Mouse (Mus musculus) layer of hippocampus, adult 8-10 months (tissue): ENCODE data around the gene Necap1. TPM values are rescaled to one million over a fixed set of nuclear protein-coding genes. Genes with fewer than 3 reads are reported as not detected.

Source experiments
- DNase-seq, 2 experiments: peaks; one replicate each; pipeline ENCODE4 v3.0.0; 2022; ENCODE audit warnings: low spot score in 2 of 2
- total RNA-seq, 4 experiments: library from RNA; stranded (reverse); gene quantifications; 2 replicates each; pipeline ENCODE4 v1.2.4; 2022

The Necap1 gene
- 100 to 1,000 TPM; 186 to 214 (median 206) TPM for total RNA-seq

DNA sequence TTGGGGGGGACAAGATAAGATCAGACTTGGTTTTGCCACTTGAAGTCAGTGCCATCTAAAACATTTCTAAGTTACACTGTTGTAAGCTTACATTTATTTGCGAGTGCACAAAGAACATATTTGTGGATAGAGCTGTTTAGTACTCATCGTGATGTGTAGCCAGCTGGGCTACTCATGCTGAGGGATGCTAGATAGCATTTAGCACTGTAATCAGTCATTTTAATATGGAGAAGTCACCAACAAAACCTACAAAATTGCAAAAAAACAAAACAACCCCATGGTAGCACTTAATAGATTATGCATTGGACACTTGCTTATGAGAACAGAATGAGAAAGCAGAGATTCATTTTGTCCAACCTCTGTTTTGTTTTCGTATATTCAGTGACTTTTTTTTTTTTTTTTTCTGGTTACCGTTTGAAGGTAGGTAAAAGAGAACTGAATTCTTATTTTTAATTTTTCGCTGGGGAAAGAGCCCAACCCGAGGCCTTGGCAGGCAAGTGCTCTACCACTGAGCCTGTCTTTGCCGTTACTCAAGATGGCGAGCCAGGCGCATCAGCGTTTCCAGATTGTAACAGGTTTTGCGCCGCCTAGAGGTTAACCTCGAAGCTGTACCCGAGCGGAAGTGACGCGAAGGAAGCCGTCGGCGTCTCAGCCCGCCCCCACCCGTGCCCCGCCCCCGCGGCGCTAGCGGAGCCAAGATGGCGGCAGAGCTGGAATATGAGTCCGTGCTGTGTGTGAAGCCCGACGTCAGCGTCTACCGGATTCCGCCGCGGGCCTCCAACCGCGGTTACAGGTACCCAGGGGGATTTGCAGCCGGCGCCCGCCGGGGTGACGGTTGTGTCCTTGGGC lies at the start of gene Necap1:
Gene Necap1 (plus strand): TSS at position 604 of the 849 bp plus-strand sequence.
- peak; percentile 96 to 99 for DNase-seq

DNA sequence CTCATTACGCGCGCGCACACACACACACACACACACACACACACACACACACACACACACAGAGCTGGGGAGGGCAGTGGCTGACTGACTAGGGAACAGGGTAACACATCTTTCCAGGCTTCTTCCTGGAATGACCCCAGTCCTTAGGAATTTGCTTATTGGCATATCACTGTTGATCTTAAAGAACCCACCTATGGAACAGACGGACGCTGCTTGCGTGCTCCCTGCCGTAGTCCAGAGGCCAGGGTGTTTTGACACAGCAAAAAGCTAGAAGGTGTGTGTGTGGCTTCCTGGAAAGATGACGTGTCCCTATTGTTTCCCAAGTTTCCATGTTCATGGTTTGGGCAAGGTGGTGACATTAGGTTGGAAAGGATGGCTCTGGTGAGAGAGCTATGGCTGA lies 49.1 kb upstream of the Necap1 start:
- no peak for DNase-seq

DNA sequence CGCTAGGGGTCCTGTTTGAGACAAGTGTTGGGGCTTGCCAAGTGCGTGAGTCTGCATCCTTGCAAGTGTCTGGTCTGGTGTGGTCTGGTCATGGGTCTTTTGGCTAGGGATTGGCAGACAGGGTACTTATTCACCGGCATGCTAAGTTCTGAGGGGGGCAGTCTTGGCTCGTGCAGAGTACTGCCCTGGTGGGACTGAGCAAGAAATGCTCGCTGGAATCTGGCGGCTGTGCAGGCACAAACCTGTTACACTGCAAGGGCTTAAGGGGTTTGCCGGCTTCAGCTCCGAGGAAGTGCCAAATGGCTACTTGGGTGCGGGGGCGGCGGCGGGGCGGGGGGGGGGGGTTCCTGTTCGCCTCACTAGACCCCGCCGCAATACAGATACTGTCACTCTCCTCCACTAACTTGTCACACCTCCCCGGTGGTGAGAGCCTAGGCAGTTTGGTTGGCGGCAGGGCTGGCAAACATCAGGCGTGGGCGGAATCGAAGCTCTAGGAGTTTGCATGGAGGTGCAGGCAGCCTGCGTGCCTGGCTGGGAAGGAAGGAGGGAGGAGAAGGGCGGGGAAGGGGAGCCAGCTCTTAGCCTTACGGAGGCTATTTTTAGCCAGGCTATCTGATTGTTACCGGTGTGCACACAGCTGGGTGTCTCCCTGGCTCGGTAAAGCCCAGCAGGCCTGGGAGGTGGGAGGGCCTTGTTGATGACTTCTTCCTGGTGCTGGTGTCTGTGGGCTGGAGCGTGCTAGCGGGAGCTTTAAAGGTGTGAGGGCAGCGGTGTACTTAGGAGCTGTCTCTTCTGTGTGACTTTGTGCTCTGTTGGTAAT lies 48.1 kb upstream of the Necap1 start:
- peak; percentile 80 to 81 for DNase-seq

DNA sequence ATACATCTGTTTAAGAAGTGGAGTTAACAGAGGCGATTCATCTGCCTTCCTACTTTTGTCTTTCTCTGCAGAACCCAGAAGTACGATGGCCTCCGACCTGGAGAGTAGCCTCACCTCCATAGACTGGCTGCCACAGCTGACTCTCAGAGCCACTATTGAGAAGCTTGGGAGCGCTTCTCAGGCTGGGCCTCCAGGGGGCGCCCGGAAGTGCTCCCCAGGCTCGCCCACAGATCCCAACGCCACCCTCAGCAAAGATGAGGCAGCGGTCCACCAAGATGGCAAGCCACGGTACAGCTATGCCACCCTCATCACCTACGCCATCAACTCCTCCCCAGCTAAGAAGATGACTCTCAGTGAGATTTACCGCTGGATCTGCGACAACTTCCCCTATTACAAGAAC lies 46.2 kb upstream of the Necap1 start:
- no peak for DNase-seq

DNA sequence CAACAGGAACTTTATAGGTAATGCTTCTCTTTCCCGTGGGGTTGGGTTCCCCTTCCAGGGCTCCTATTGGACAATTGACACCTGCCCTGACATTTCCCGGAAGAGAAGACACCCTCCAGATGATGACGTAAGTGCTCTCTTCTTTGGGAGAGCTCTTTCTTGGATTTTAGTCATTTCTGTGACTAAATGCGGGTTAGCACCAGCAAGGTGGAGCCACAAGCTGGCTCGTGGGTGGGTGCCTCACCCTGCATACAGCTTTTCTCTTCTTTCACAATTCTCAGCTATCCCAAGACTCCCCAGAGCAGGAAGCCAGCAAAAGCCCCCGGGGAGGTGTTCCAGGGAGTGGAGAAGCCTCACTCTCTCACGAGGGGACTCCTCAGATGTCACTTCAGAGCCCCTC lies 41.4 kb upstream of the Necap1 start:
- DNase-seq: no peak

DNA sequence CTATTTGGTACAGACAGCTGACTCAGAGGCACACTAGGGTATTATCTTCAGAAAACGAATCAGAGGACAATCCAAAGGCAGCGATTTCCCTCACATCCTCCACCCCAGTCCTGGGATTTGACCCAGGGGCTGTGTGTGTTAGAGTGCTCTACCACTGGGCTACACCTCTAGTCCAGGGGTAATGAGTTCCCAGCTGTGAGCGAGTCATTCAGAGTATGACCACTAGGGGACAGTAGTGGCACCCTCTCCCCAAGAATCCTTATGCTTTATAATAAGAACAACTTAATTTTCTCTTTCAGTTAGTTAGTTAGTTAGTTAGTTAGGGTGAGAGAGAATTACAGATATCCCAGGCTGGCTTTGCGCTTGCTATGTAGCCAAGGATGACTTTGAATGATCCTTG lies 39.9 kb upstream of the Necap1 start:
- DNase-seq: peak in 1 of 2 experiments; percentile 34

DNA sequence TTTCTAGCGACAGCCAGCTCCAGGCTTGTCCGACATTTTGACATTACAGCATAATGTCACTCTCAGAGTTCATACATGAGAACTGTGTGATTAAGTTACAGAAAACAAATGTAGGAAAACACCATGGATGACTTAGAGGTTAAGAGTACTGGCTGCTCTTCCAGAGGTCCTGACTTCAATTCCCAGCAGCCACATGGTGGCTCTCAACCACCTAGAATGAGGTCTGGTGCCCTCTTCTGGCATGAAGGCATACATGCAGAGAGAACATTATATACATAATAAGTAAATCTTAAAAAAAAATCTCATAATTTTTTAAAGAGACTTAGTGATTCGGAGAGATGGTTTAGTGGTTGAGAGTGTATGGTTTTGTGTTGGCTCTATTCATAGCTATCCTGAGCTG lies 37.3 kb upstream of the Necap1 start:
- DNase-seq: no peak

DNA sequence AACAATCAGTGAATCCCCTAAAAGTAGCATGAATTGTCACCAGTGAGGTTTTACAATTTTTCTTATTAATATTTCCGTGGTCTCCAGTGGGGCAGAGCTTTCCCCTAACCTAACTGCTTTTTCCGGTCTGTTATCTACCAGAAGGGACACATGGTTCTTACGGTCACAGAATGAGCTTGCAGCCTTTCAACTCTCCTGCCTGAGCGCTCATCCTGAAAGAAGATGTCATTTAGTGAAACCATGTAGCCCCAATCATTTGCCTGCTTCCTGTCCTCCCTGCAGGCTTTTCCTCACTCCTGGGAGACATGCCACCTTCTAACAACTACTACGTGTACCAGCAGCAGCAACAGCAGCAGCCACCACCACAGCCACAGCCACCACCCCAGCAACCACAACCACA lies 36.7 kb upstream of the Necap1 start:
- DNase-seq: no peak

DNA sequence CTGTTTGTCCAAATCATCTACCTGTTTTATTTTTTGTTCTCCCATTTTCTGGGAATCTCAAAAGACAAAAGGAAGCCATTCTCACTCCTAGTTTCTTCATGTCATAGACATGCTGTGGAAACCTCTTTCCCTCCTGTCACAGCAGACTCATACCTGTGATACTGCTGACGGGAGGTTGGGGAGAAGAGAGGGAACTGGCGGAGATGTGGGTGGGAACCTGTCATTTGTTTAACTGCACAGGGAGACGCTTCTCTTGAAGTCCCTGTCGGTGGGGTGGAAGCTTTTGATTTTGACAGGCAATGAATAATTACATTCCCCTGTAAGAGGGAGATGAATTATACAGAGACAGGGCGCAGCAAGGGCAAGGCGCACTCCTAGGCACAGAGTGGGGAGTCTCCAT lies 30.5 kb upstream of the Necap1 start:
- no peak for DNase-seq

DNA sequence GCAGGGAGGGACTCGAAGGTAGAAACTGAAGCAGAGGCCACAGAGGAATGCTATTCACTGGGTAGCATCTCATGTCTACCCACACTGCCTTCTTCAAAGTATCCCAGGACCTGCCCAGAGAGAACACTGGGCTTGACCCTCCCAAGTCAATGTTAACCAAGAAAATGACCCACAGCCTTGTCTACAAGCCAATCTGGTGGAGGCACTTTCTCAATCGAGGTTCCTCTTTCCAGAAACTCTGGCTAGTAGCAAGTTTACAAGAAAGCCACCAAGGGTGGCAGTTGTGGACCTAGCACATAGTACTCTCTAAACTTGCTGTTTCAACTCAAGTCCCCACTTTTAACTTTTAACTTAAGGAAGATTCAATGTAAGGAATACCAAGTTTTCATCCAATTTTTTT lies 21.6 kb upstream of the Necap1 start:
- DNase-seq: no peak

DNA sequence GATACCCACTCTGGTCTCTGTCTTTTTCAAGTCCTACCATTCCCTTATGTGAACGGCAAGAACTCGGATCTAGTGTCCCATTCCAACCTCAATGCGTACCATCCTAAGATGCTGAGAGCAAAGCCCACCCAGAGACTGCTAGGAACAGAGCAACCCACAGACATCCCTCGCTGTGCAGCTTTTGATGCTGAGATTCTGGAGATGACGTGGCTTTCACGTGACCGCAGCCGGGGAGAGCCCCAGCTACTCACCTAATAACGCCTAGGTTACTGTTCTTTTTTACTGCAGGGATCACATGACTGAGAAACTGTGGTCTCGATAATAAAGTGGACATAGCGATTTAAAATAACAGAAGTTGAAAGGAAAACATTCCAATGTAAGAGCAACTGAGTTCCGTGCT lies 19.7 kb upstream of the Necap1 start:
- no peak for DNase-seq

DNA sequence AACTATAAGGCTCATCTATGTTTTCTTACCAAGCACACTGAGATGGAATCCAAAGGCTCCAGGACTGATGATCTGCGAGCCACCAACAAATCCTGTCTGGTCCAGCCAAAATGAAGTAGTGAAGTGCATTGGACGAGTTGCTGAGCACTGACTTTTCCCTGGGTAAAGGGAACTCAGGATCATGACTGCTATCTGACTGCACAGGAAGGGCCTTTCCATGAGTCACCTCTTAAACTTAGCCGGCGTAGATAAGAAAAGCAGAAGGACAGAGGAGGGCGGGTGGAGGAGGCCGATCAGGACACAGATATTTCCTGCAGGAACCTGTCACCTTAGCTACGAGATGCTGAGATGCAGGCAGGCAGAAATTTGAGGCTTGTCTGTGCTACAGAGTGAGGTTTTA lies 18.3 kb upstream of the Necap1 start, which contains the start of gene C3ar1:
Gene C3ar1 (minus strand): TSS at position 207 of the 400 bp plus-strand sequence.
- no peak for DNase-seq

DNA sequence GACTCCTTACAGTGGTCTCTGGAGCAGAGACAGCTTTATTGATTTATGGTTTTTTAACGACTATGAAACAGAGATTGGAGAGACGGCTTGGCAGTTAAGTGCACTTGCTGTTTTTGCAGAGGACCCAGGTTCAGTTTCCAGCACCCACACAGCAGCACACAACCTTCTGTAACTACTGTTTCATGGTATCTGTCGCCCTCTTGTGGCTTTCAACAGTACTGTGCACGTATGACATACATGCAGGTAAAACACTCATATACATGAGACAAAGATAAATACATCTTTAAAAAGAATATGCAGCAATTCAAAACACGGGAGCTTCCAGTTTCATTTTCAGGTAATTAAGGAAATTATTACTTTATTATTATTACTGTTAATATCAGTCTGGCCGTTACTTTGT lies 11.8 kb upstream of the Necap1 start:
- no peak for DNase-seq

DNA sequence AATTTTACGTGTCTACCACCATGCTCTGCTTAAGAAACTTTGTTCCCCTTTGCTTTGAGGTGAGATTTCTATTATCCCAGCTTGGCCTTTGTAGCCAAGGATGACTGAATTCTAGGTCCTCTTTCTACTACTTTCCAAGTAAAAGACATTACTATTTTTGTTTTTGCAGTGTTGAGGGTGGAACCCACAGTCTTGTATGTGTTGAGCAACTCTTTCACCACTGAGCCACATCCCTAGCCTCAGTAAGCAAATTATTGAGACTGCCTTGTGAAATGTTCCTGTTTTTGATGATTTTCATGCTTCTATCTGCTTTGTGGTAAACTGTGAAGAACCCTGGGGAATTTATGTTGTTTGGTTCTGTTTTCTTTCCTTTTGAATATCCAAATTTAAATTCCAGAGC lies 11.4 kb upstream of the Necap1 start:
- DNase-seq: no peak

DNA sequence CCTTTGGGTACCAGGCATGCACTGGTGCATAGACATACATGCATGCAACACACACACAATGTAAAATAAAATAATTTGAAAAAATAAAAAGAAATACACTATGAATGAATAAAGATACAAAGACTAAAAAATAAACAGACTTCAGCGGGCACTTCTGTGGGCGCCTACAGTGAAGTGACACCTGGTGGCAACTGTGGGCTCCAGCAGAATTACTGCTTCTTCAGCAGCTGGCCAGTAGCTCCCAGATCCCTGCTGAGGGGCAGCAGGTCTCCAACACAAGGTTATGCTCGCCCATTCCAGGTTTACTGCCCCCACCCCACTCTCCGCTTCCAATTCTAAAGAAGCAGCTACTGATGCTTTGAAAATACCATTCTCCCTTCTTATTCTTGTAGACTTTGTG lies 6.4 kb upstream of the Necap1 start:
- no peak for DNase-seq

DNA sequence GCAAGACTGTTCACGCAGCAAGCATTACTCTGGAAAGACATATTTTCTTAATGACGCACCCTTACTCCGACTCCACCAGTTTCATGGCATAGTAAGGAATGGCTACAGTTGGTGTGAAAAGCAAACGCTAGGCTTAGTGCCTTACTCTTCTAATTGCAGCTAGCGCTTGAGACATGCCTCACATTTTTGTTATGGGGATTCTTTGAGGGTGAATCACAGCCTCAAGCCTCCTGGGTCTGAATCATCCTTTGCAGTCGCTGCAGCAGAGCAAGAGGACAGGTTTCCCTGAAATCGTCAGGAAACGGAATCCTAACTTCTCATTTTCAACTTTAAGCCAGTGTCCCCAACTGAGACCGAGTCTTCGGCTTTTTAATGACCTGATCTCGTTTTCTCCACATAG lies 4.4 kb upstream of the Necap1 start:
- no peak for DNase-seq

DNA sequence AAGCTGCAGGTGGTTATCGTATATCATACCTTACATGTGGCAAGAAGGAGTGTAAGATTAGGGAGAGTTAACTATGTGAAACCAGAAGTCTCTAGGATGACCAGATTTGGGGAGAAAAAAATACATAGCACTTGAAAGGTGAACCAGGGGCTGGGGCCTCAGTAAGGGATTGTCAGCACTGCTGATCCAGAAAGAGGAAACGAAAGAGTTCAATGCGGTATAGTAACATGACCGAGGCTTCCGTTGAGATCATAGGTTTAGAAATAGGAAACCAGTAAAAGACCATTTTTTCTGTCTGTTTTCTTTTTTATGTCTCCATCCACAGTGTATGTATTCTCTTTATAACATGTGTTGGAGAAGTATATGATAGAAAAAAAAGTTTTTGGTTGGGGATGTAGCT lies 1.5 kb upstream of the Necap1 start:
- DNase-seq: no peak

DNA sequence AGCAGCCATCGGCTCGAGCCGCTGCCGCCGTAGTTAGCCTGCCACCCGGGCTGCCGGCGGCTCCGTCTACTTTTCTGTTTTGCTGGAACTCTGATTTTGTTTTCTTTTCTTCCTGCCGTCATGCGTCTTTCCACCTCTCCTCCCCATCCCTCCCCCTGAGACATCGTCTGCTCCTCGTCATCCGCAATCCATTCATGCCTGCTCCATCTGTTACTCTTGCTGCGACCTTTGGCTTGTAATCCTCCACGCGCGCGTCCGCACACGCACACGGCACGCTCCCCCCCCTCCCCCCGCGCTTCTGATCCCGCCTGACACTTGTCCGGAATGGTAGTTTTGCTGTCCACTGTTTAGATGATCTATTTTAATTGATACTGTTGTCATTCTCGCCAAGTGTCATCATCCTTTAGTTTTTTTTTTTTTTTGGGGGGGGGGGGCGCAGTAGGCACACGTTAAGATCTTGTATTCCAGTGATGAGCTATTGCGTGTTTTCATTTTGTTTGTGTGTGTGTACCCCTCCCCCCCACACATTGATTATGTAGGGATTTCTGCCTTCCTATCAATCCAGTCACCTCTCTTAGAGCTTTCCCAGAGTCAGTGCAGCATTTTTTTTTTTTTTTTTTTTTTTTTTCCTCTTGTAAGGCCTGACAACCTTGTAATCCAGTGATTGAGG lies 581 bp downstream of the Necap1 start:
- DNase-seq: no peak

DNA sequence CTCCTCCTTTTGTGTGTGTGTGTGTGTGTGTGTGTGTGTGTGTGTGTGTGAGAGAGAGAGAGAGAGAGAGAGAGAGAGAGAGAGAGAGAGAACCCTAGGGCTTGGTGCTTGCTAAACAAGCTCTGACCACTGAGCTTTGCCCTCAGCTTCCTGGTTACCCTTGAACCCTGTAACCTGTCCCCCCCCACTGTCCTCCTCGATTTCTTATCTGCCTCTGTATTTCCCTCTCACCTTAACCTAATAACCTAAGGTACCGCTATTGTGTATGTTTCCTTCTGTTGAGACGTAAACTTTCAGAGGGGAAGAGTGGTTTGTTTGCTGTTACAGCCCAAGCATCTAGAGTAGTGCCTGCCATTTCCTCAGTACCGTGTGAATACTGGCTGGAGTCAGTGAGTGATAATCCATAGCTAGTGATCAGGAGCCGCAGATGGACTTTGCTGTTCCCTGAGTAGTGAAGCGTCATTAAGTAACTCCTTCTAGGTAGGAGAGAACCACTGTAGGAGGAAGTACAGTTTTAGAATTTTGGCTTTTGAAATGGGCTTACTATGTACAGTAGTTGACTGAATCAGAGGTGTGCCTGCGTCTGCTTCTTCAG lies 5.0 kb downstream of the Necap1 start:
- DNase-seq: no peak

DNA sequence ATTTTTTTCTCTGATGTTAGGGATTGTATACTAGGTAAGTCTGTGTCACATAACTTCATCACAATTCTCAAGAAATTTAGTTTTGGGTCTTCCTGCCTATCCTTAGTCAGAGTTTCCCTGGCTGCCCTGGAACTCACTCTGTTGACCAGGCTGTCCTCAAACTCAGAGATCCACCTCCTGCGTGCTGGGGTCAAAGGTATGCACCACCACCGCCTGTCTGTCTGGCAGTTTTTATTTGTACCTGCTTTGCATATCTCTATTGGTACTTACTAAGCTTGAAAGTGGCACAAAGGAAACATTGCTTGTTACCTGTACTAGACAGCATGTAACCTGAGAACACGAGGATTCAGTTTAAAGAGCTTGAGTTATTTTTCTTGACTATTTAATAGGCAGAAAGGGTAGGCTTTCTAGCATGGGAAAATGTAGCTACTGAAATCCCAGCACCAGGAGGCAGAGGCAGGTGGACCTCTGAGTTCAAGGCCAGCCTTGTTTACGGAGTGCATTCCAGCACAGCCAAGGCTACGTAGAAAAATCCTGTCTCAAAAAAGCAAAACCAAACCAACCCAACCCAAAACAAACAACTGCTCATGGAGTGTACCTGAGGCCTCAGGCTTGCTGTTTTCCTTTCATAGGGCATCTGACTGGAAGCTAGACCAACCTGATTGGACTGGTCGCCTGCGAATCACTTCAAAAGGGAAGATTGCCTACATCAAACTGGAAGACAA lies 5.7 kb downstream of the Necap1 start:
- no peak for DNase-seq

DNA sequence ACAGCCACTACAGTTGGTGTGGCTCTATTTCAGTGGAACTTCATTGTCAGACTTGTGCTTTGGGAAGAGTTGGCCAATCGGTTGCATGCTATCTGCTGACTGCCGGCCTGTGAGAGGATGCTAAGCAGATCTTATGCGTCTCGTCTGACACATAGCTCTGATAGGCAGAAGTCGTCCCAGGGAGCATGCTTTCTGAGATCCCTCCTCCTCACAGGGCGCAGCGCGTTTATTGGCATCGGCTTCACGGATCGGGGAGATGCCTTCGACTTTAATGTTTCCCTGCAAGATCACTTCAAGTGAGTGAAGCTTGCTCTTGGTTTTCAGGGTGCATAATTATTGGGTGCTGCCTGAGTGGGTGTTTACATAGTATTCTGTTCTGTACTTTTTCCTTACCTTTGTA lies 7.0 kb downstream of the Necap1 start:
- DNase-seq: no peak
